Mouse (Mus musculus) cerebral cortex, adult 2 months (tissue): Measurements from ENCODE around the gene Dhrs11.

Experiments used
- WGBS: fragments of 180-500 bp; shearing (Covaris S2); methylation state at CpG from one replicate; pipeline ENCODE4 v1.1.7; 2018; 5-methylcytosine and 5-hydroxymethylcytosine counted together

Dhrs11 gene

DNA sequence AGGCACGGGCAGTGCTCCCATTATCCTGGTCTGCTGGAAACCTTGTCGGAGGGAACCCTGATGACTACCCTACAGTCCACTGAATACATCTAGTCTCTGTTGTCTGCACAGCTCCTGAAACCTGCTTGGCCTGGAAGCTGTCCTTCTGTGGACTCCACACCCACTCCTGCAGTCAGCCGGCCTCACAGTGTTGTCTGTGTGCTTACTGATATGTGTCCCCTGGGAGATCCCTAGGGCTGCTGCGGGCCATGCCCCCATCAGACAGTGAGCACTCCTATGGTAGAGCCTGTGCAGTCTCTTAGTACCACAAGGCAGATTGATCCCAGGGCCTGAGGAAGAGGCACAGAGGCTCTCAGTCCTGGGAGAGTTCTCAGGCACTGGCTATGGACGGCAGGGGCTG lies 6.3 kb downstream of the Dhrs11 start:
- WGBS: 83% methylated on average over 5 of the region's 5 CpGs

DNA sequence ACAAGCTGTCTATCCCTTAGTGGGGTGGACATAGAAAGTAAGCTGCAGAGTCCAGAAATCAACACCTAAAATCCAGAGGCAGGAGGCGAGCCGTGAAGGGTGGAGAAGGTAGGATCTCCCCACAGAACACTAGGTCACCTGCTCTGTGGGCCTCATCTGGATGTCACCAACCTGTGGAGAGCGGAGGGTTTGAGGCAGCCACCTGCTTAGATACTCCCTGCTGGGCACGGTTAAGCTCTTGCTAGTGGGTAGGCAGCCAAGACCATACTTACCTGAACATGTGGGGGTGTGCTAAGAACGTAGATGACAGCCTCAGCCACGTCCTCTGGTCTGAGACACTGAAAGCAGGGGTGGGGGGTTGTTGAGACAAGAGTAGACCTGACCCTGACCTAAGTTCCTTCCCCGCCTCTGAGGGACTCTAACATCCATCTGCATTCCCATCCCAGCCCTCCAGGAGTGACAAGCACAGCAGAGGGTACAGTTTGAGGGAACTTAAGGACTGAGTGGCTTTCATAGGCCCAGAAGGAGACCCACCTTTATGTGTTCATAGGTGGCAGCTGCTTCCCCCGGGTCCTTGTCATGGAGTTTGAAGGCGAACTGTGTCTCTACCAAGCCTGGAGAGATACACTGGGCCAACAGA lies 7.5 kb downstream of the Dhrs11 start:
- WGBS: 85% methylated on average over 9 of the region's 9 CpGs

DNA sequence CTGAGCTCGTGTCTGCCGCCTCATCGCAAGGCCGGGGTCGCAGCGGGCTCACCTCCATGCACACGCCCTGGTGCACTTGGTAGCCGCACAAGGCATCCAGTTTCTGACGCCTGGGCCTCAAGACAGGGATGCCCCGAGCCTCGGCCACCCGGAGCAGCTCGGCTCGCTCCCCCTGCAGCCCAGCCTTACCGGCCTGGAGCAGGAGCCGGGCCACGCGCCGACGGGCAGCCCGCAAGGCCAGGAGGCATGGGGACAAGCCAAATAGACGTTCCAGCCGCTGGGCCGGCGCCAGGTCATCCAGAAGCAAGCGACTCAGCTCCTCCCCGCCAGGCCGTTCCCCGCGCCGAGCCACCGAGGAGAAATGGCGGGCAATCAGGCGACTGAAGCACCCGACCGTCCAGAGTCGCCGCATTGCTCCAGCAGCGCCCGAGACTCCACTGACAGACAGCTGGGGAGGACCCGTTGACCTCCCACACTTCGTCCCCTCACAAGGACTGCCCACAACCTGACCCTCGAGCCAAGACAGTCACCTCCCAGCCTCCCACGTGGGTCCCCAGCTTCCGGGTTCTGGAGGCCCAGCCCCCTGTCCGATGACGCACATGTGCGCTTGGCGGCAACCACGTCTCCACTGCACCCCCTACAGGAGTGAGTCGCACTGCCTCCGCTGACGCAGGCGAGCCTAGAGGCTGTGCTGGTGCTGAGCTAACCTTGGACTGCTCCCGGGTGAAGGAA lies 9.7 kb downstream of the Dhrs11 start, which contains the start of gene Mrm1:
TSS of gene Mrm1 (minus strand) at position 555 of the 732 bp plus-strand sequence.
- under 1% methylated on average over 55 of the region's 55 CpGs for WGBS

DNA sequence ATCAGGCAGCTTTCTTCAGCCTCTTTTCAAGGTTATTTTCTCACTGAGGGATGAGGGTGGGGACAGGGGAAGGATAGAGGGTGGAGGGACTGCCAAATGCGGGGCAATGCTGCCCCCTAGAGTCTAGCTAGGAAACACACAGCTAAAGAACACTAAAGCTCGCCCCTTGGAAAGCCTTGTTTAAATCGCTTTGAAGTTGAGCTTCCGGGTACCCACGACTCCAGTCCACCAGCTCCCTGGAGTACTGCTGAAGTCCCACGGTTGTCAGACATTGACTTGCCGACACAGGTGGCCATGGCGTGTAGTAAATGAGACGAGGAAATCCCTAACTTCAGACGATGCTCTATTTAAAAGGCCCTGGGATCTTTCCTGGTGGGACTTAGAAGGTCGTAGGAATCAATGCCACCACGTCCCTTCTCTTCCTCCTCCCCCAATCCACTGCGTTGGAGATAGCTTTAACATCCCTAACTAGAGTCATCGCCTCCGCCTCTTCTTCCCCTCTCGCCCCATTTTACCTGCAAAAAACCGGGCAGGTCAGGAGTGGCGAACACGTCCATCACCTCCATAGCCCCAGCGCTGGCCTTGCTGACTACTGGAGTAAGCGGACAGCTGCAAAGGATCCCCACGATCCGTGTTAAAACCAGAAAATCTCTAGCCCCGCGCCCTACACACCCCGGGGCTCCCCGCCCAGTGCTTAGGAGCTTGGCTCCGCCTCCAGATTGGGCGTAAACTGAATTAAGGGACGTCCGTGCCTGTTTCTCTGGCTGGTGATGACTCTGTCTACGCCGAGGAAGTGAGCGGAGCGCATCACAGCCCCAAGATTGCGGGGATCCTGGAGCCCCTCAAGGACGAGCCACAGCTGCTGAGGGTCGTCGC lies 10.5 kb downstream of the Dhrs11 start:
- WGBS: under 1% methylated on average over 39 of the region's 39 CpGs

DNA sequence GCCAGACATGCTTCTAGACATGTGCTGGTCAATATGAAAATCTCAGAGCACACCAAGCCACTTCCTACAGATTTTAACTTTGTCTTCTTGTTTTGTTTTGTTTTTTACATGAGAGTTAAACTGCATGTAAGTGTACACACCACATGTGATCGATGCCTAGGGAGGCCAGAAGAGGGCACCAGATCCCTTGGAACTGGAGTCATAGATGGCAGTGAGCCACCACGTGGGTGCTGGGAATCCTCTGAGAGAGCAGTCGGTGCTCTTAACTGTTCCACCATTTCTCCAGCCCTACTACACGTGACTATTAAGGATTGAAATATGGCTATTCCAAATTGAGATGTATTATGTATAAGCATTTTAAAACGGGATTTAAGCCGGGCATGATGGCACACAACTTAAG lies 11.4 kb downstream of the Dhrs11 start:
- WGBS: 63% methylated on average over 6 of the region's 6 CpGs

DNA sequence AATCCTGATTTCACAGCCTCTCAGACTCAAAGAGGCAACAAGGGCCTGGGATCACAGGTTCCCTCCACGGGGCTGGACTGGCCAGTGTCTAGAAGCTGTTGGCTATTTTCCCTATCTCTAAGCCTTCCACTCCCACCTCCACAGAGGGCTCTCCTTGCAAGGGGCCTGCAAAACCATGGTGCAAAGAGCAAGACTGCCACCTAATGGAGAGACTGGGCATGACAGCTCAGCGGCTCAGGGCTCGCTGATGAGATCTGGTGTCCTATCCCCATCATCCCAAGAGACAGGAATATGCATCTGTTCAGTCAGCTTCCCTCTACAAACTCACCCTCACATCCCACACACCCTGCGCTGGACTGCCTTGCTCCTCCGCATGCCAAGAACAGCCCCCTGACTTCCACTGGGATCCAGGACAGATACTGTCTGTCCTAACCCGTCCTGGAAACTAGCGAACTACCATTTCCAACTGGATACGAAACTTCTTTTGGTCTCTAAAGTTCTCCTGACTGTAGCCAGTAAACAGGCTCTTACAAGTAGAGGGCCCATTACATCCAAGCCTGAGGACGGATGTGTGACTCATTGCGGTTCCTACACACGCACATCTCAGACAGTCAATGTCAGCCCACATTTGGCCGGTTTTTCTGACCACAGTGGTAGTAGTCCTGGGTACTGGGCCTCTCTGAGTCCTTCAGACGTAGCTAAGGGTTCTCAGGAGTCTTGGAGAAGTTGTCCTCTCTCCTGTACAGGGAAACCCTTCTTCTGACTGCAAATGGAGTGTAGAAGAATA lies 14.9 kb downstream of the Dhrs11 start:
- 48% methylated on average over 13 of the region's 13 CpGs for WGBS

DNA sequence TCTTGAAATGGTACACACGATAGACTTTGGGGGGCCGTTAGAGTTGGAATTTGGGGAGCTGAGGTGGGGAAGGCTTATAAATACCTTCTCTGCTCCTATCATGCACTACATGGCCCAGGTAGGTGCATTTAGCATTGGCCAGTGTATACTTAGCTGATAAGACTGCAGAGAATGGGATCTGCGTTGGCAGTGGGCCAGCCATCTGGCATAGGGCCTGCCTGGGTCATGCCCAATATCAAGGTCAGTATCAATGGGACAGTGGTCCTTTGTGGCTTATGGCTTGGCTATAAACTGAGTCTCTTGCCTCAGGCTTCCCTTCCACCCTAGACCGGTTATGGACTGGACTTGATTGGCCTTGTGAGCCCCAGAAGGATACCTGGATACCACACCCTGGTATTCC lies 24.4 kb downstream of the Dhrs11 start:
- 90% methylated on average over 4 of the region's 4 CpGs for WGBS

DNA sequence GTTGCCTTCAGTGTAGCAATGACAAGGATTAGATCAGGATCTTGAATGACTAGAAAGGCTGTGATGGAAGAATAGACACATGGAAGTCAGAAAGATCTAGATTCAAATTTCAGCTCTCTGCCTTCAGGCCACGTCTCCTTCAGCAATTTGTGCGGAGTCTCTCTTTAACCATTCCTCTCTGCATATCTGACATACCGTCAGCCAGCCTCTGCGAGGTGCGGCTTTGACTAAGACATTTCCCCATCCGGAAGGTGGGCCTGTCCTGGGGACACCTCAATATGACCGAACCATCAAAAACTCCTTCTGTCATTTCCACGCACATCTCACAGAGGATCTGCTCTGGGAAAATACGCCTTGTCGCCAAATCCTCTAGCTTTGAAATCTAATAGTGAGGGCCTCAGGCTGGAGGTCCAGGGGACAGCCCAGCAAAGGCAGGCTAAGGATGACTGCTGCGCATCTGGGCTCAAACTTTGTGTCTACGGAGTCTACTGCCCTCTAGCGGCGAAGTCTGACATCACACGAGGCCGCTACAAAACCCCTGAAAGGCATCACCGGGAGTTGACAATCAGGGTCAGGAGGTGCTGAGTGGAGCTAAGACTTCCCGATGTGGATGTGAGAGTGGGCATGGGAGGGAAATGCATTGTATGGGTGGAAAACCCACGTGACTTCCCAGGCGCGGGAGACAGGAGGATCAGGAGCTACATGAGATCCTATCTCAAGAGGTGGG lies 31.0 kb downstream of the Dhrs11 start:
- WGBS: 23% methylated on average over 21 of the region's 21 CpGs

DNA sequence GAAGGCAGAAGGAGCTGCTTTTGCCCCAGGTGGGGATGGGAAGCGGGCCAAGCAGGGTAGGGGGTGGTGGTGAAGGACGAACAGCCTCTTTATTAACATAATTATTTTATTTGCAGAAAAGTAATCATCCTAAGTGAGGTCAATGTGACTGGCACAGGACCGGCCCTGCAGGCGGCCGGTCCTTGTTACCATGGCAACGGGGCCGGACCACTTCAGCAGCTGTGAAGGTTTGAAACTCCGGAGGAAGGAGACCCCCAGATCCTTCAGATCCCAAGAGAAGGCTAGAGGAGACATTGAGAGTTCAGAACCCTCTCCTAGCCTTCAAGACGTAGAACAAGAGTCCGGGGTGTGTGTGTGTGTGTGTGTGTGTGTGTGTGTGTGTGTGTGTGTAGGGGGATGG lies 31.8 kb downstream of the Dhrs11 start:
- WGBS: 33% methylated on average over 10 of the region's 10 CpGs

DNA sequence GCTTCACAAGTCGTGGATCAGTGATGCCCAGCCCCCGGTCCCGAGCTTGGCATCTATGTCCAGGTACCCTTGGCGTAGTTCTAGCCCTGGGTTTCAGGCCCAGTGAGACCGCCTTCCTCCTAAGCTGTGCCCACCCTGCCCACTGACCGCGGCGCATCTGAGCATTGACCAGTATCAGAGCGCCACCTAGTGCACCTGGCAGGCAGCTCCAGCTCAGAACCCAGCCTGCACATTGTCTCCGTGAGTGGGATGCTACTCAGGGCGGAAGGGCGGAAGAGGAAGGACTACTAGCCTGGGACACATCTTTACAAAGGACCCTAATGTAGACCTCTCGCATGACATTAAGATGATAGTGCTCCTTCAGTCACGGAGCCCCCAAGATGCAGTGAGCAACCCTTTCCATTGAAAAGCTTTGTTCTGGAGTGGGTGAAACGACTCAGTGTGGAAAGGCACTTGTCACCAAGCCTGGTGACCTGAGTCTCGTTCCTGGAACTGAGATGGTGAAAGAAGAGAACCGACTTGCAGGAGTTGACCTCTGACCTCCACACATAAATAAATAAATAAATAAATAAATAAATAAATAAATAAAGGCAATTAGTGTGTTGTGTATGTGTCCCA lies 34.2 kb downstream of the Dhrs11 start:
- WGBS: 4% methylated on average over 17 of the region's 17 CpGs

DNA sequence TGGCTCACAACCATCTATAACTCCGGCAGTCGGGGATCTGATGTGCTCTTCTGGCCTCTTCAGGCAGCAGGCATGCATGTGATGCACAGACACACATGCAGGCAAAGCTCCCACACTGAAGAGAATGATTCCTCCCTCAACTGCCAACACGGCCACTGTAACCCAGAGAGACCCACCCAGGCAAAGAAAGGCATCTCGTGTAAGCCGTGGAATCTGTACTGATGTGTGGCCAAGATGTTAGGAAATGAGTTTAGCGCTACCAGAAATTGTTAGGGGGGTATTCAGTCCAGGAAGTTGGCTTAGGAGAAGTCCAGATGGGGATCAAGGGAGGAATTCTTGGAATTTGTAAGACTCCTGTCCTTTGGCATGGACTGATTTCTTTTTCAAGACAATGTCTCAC lies 38.4 kb downstream of the Dhrs11 start:
- whole genome bisulfite sequencing: 45% methylated on average over 6 of the region's 6 CpGs

DNA sequence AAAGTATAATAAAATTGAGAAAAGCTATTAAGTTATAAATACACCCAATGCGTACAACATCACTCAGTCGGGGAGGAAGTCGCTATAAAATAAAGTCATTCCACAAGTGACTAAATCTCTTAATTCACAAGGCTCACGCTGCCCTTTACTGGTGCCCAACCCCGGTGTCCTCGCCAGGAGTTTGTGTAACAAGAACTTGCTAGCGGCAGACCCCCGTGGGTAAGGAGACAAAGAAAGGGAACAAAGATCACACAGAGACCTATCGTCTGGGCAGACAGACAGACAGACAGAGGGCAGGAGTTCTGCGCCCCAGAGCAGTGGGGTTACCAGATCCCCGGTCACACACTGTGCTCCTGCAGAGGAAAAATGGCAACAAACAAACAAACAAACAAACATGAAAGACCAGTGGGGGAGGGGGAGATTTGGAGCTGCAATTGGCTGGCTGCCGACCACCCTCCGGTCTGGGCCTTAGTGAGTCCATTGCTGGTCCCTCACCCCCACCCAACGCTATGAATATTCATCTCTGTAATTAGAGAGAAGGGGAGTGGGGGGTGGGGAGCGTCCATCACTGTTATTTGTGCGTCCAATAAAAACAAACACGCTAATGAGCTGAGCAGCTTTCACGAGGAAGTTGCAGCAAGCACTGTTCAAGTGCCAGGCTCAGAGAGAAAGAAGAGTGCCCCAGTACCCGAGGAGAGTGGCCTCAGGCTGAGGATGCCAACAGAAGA lies 48.5 kb downstream of the Dhrs11 start:
- WGBS: 6% methylated on average over 19 of the region's 19 CpGs

DNA sequence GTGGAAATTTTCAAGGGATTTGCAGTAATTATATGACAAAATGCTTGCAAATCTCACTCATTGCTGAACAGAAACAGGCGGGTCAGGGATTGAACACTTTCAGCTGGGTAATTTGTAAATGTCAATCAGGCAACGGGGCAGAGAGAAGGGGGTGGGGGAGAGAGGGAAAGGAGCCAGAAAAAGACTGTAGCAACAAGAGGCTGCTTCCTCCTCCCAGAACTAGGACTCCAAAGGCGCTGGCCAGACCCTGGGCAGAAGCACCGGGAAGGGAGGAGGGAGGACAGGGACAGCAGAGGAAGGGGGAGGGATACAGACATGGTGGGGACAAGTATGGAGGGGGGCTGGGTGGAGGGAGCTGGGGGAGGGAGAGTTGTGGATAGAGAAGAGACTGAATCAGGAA lies 53.2 kb downstream of the Dhrs11 start:
- 33% methylated on average over 4 of the region's 4 CpGs for WGBS

DNA sequence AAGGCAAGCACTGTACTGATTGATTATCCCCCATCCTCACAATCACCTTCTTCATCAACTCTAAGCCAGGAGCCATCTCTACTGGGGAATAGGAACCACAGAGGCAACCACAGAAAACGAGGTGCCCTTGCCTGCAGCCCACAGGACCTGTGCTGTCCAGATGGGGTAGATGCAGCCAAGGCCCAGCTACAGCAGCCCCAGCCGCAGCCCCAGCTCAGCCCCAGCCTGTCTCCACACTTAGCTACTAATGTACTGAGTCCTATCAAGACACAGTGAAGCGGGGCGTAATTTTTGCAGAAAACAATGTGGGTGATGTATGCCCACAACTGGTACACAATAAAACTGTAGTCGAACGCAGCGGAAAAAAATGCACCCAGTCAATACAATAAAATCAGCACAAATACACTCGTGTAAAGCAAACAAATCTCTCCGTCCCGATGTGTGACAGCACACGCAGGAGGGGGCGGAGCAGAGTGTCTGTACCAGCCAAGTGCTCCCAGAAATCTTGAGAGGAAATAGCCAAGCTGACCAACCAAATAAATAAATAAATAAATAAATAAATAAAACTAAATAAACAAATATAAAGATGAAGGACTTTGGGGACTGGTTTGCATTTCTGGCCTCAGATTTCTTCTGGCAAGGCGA lies 53.8 kb downstream of the Dhrs11 start:
- 58% methylated on average over 13 of the region's 13 CpGs for WGBS
